Mouse (Mus musculus) forebrain, embryonic 11.5 days (tissue): ENCODE data around the gene Dnajc10. TPM values are rescaled to one million over a fixed set of nuclear protein-coding genes. Genes with fewer than 3 reads are reported as not detected.

ENCODE experiments used
- ATAC-seq: fragments of 200-750 bp; cut with Nextera tagmentation; replicated peaks from 2 replicates; pipeline ENCODE4 v1.8.0; 2017; ENCODE audit warnings: moderate TSS enrichment; ENCODE audit not compliant: low FRiP score
- DNase-seq: peaks from one replicate; pipeline ENCODE4 v3.0.0-alpha.2; 2017; ENCODE audit warnings: low spot score
- H3K27ac ChIP-seq: fragments of 300-500 bp; sonication (generic); 2 replicates; pipeline ENCODE4 v1.5.1; 2014; ENCODE audit warnings: low read depth, low read length
- H3K27me3 ChIP-seq: fragments of 300-500 bp; sonication (generic); 2 replicates; pipeline ENCODE4 v1.6.1; 2014; ENCODE audit warnings: mild to moderate bottlenecking, low read length, mixed read lengths; ENCODE audit not compliant: control insufficient read depth, insufficient read depth
- H3K36me3 ChIP-seq: fragments of 300-500 bp; sonication (generic); 2 replicates; pipeline ENCODE4 v1.6.1; 2014; ENCODE audit warnings: mild to moderate bottlenecking, low read length, moderate library complexity, mixed read lengths; ENCODE audit not compliant: control insufficient read depth, insufficient read depth
- H3K4me1 ChIP-seq: fragments of 300-500 bp; sonication (generic); replicated peaks from 2 replicates; pipeline ENCODE4 v1.6.1; 2014; ENCODE audit warnings: low read length, mixed read lengths; ENCODE audit not compliant: control insufficient read depth, insufficient read depth
- H3K4me2 ChIP-seq: fragments of 300-500 bp; sonication (generic); 2 replicates; pipeline ENCODE4 v1.6.1; 2014; ENCODE audit warnings: low read depth, mild to moderate bottlenecking, low read length, moderate library complexity, mixed read lengths; ENCODE audit not compliant: severe bottlenecking
- H3K4me3 ChIP-seq: fragments of 300-500 bp; sonication (generic); 2 replicates; pipeline ENCODE4 v1.5.1; 2014; ENCODE audit warnings: low read depth, low read length
- H3K9ac ChIP-seq: fragments of 300-500 bp; sonication (generic); 2 replicates; pipeline ENCODE4 v1.6.1; 2014; ENCODE audit warnings: low read length
- H3K9me3 ChIP-seq: fragments of 300-500 bp; sonication (generic); 2 replicates; pipeline ENCODE4 v1.6.1; 2016; ENCODE audit warnings: low read length, mixed read lengths; ENCODE audit not compliant: control insufficient read depth
- WGBS: fragments of 180-500 bp; shearing (Covaris S2); extraction: QIAGEN DNeasy Blood & Tissue Kit; methylation state at CpG from one replicate; pipeline ENCODE4 v1.1.7; 2014; 5-methylcytosine and 5-hydroxymethylcytosine counted together
- polyA plus RNA-seq: library from polyadenylated mRNA; unstranded; fragments of >200 nt; fragmentation: Nextera tagmentation; extraction: Ambion mirVana; gene quantifications from 2 replicates; pipeline ENCODE4 v1.2.1, GENCODE M21; 2014

Gene Dnajc10
- 83.3 and 88.6 TPM in 2 replicates for polyA plus RNA-seq

DNA sequence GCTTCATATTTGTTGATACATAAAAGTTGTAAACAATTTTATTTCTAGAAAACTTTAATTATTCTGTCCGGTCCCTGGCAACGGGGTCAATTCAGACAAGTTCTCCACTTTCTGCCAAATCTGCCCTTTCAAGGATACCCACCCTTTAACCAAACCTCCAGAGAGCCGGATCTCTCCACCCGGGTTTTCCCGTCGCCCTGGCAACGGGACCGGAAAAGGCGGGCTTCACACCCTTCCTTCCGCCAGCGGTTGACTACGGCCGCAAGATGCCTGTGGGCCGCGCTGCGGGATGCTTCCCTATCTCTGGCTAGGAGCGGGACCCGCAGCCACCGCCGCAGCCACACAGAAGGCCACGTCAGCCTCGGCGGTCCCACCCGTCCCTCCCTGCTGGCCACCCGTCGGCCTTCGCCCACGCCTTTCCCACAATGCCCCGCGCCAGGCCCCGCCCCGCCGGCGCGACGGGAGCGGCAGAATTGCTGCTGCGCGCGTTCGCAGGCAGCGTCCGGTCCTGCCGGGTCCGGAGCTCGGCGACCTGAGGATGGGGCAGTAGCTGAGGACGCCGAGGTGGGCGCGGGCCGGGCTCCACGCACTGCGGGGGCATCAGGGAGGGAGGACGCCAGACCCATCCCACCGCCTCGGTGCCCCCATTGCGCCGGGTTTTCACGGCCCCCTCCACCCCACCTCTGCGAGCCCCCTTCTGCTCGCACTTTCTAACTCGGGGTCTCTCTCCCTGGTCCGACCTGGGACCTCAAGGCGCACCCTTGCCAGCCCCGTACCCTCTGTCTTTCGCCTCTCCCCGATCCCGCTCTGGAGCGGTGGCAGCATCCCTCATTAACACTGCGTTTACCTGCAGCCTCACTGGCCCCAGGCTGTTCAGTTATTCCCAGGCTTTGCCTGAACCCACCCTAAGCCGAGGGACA is at the start of gene Dnajc10:
TSS of gene Dnajc10 (plus strand) at position 225 of the 920 bp plus-strand sequence.
- Histone ChIP-seq H3K4me1 (no peaks in the 10 kb centered on the region), H3K9me3 (no peaks in the 10 kb centered on the region), H3K4me2 (peak within 1 kb of the TSS; percentile 69), H3K27me3 (no peaks in the 10 kb centered on the region), H3K9ac (peak within 1 kb of the TSS; percentile 94), H3K27ac (peak within 1 kb of the TSS; percentile 96), H3K36me3 (no peaks in the 10 kb centered on the region), H3K4me3 (peak within 1 kb of the TSS; percentile 84)
- peak; percentile 96 for ATAC-seq
- peak; percentile 93 for DNase-seq
- under 1% methylated on average over 70 of the region's 72 CpGs for WGBS

DNA sequence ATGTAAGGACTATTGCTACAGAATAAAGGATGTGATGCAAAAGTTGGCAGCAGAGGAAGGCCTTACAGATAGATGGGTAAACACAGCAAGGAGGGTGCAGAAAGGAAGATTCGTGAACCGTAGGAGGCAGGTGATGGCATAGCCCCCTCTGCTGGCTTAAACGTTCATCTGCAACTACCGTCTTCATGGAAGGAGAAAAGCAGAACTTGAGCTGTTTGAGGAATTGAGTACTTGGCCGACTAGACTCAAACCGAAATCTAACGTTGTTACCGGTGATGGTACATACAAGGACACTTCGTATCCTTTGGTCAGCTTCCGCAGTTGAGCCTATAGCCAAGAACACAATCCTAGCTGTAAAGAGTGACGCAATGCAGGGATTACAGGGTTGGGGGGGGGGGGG is 48.4 kb upstream of the Dnajc10 start:
- Histone ChIP-seq H3K9ac (no peak overlapping the region), H3K27ac (no peak overlapping the region), H3K27me3 (no peaks in the 10 kb centered on the region), H3K9me3 (no peaks in the 10 kb centered on the region), H3K4me2 (no peak overlapping the region), H3K36me3 (no peaks in the 10 kb centered on the region), H3K4me1 (no peaks in the 10 kb centered on the region), H3K4me3 (no peak overlapping the region)
- ATAC-seq (peak; percentile 62), DNase-seq (peak; percentile 76)
- 21% methylated on average over 11 of the region's 11 CpGs for WGBS

DNA sequence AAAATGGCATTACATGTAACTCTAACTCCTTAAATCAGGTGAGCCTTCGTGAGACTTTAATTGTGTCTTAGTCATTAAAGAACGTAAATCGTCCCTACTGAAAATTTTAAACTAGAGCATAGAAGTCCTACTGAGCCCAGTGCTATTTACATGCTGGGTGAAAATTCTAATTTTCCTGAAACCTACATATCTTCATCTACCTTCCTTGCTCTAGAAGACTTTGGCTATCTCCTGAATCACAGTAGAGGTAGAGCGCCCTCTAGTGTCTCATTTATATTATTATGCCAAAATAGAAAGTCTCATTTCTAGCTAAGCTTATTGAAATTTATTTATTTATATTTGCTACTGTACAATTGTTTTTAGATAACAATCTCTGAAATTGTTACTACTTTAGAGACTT is 47.2 kb upstream of the Dnajc10 start:
- Histone ChIP-seq H3K4me3 (no peak overlapping the region), H3K36me3 (no peaks in the 10 kb centered on the region), H3K9me3 (no peaks in the 10 kb centered on the region), H3K4me2 (no peak overlapping the region), H3K27me3 (no peaks in the 10 kb centered on the region), H3K4me1 (no peaks in the 10 kb centered on the region), H3K27ac (no peak overlapping the region), H3K9ac (no peak overlapping the region)
- ATAC-seq = no peak
- WGBS = 53% methylated on average over 4 of the region's 4 CpGs
- no peak for DNase-seq

DNA sequence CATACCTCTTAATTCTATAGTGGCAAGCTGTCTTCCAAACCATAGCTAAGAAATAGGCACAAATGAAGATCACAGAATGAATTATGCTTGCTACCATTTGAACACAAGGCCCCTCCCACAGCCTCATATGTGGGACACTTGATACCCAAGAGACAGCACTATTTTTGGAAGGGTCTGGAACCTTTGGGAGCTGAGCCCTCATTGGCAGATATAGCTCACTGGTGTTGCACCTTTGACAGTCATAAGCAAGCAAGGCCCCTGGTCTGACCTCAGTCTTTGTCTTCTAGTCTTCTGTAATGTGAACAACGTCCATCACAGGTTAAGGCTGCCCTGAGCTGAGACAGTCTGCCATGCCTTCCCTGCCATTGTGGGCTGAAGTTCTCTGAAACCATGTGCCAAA is 43.8 kb upstream of the Dnajc10 start:
- Histone ChIP-seq H3K27ac (no peak overlapping the region), H3K4me3 (no peak overlapping the region), H3K9me3 (no peaks in the 10 kb centered on the region), H3K4me1 (no peaks in the 10 kb centered on the region), H3K36me3 (no peaks in the 10 kb centered on the region), H3K4me2 (no peak overlapping the region), H3K27me3 (no peaks in the 10 kb centered on the region), H3K9ac (no peak overlapping the region)
- no peak for DNase-seq
- no peak for ATAC-seq
- WGBS = 71% methylated on average over 1 of the region's 1 CpGs

DNA sequence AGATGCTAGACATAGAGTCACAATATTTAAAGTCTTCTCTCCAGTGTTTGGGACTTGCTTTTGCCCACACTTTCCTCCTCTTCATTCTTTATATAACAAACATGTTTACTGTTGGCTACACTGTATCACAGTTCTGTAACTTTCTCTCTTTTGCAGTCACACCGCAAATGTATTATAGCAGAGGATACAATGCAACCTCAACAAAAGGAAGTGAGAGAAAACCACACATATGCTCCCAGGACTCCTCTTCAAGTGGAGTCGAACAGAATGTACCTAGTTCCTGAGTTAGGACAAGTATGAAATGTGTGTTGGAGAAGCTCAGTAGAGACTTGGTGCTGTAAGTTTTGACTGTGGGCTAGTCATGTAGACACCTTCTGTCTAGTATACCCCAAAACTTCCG is 42.2 kb upstream of the Dnajc10 start:
- Histone ChIP-seq H3K36me3 (no peaks in the 10 kb centered on the region), H3K9ac (no peak overlapping the region), H3K4me3 (no peak overlapping the region), H3K9me3 (no peaks in the 10 kb centered on the region), H3K4me2 (no peak overlapping the region), H3K4me1 (no peaks in the 10 kb centered on the region), H3K27ac (no peak overlapping the region), H3K27me3 (no peaks in the 10 kb centered on the region)
- 92% methylated on average over 3 of the region's 3 CpGs for WGBS
- ATAC-seq (no peak), DNase-seq (no peak)

DNA sequence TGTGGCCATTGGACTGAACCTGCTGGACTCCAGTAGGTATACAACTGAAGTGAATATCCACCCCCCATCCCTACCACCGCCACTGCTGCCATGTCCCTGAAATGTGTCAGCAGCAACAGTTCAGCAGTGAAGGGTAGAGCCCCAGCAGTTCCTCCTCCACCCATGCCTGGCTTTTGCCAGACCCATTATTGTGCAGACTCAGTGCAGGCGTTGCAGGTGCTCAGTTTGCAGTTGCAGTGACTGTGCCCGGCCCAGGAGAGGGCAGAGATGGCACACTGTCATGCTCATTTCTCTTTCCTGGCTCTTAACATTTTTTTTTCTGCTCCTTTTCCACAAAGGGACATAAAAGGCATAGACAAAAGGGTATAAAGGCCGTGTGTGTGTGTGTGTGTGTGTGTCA is 41.5 kb upstream of the Dnajc10 start:
- no peaks in the 10 kb centered on the region for H3K27me3 ChIP-seq
- ATAC-seq (no peak), DNase-seq (no peak)
- no peak overlapping the region for H3K4me3 ChIP-seq
- H3K4me1 ChIP-seq = no peaks in the 10 kb centered on the region
- H3K4me2 ChIP-seq = no peak overlapping the region
- H3K36me3 ChIP-seq = no peaks in the 10 kb centered on the region
- H3K9ac ChIP-seq = no peak overlapping the region
- H3K27ac ChIP-seq = no peak overlapping the region
- WGBS = 80% methylated on average over 4 of the region's 4 CpGs
- no peaks in the 10 kb centered on the region for H3K9me3 ChIP-seq

DNA sequence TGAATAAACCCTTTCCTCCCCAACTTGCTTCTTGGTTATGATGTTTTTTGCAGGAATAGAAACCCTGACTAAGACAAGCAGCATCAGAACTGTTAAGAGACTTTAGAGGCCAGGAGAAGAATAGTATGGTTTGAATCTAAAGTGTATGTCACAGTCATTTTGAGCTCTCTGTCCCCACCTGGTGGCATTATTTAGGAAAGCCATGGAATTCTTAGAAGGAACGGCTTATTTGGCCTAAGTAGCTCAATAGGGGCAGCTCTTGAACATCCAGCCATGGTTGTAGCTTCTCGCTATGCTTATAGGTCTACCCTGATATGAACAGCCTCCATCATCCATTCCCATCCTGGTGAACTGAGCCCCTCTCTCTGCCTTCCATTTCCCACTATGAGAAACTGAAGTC is 40.1 kb upstream of the Dnajc10 start:
- H3K9ac ChIP-seq = no peak overlapping the region
- no peak overlapping the region for H3K27ac ChIP-seq
- no peak overlapping the region for H3K4me2 ChIP-seq
- H3K27me3 ChIP-seq = no peaks in the 10 kb centered on the region
- H3K36me3 ChIP-seq = no peaks in the 10 kb centered on the region
- H3K9me3 ChIP-seq = no peaks in the 10 kb centered on the region
- 36% methylated on average over 2 of the region's 2 CpGs for WGBS
- no peaks in the 10 kb centered on the region for H3K4me1 ChIP-seq
- peak; percentile 19; the same call in 1 of the 2 replicates for ATAC-seq
- DNase-seq = no peak
- H3K4me3 ChIP-seq = no peak overlapping the region

DNA sequence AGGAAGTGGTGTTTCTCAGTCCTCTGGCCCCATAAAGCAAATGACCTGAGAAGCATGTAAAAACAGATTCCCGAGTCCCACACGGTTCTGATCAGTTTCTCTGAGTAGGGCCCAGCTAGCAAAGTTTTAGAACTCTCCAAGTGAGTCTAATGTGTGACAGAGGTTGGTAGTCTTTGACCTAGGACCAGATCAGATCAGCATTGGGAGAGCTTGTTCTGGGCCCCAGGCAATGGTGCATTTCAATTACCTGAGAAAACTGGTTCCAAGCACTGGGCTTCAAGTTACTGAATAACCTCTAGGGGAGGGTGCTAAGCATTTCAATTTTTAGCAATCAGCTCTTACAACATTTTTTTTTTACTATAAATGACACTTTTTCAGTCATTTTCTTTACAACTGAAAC is 33.1 kb upstream of the Dnajc10 start:
- Histone ChIP-seq H3K36me3 (no peaks in the 10 kb centered on the region), H3K4me1 (no peaks in the 10 kb centered on the region), H3K4me3 (no peak overlapping the region), H3K9ac (no peak overlapping the region), H3K9me3 (no peaks in the 10 kb centered on the region), H3K27ac (no peak overlapping the region), H3K27me3 (no peaks in the 10 kb centered on the region), H3K4me2 (no peak overlapping the region)
- ATAC-seq (no peak), DNase-seq (no peak)
- WGBS = 86% methylated on average over 2 of the region's 2 CpGs

DNA sequence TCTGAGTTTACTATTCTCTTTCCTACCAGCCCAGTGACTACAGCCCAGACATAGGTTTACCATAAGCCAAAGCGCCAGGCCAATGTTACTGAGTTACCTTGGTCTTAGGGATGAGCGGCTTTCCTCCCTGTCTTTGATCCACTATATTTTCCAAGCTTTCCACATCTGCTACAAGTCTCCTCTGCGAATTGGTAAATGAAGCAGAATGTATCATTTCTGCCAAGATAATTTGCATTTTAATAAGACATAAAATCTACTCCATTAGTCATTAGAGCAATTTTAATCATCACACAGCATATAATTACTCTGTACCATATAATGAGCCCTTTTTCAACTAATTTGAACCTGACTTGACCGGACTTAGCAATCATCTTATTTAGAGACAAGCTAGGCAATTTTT is 28.9 kb upstream of the Dnajc10 start:
- no peak for DNase-seq
- WGBS = 87% methylated on average over 4 of the region's 4 CpGs
- ATAC-seq = no peak

More for the DNA sequence above, 28.9 kb upstream of the Dnajc10 start:
- Histone ChIP-seq H3K9ac (no peak overlapping the region), H3K4me3 (no peak overlapping the region), H3K4me2 (no peak overlapping the region), H3K27ac (no peak overlapping the region), H3K9me3 (no peaks in the 10 kb centered on the region), H3K27me3 (no peaks in the 10 kb centered on the region), H3K4me1 (no peaks in the 10 kb centered on the region), H3K36me3 (no peaks in the 10 kb centered on the region)
